Mouse (Mus musculus) adrenal gland, adult 18-20 months (tissue): ENCODE data around the gene Slc1a5. TPM values are rescaled to one million over a fixed set of nuclear protein-coding genes. Genes with fewer than 3 reads are reported as not detected.

Source experiments
- DNase-seq, 2 experiments: peaks; one replicate each; pipeline ENCODE4 v3.0.0; 2021 to 2022; ENCODE audit warnings: low spot score in 2 of 2
- total RNA-seq, 2 experiments: library from RNA; stranded (reverse); gene quantifications; 1 replicate in 1 of 2; 2 replicates in 1 of 2; pipeline ENCODE4 v1.2.3; 2021

The Slc1a5 gene
- total RNA-seq, 2 experiments from 2014 or later: 89.3 to 253 TPM

- no peak for DNase-seq
Observed at GRCm38 (mm10) chr7:16844696-16845071, 63.5 kb downstream of the Slc1a5 start.

- peak in 1 of 2 experiments; percentile 37 for DNase-seq
Observed at GRCm38 (mm10) chr7:16845072-16845819, 64.1 kb downstream of the Slc1a5 start.

DNA sequence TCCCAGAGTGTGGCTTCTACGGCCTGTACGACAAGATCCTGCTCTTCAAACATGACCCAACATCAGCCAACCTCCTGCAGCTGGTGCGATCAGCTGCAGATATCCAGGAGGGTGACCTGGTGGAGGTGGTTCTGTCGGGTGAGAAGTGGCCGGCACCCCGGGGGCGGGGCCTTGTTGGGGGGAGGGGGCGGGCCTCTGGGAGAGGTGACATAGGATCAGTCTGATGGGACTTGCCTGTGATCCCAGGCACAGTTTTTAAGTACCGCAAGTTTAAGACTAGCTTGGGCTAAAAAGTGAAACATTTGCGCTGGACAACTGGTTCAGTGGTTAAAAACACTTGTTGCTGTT, 64.7 kb downstream of the Slc1a5 start:
- no peak for DNase-seq

- DNase-seq: no peak
Observed at GRCm38 (mm10) chr7:16846775-16847174, 65.6 kb downstream of the Slc1a5 start.

DNA sequence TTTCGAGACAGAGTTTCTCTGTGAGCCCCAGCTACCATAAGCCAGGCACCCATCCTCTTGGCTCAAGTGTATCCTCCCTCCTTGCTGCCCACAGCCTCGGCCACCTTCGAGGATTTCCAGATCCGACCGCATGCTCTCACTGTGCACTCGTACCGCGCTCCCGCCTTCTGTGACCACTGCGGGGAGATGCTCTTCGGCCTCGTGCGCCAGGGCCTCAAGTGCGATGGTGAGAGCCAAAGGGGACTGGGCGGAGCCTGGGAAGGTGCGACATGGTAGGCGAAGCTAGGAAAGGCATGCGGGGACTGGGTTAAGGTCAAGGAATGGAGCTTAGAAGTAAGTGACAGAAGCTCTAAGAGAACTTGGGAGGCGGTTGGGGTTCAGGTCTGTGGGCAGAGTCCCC, 66.4 kb downstream of the Slc1a5 start:
- no peak for DNase-seq

Other genes with a start within 250 kb of the Slc1a5 start
- gene Arhgap35, start 166.3 kb upstream of the Slc1a5 start, total RNA-seq: 10 to 100 TPM; 54.3 to 63.1 TPM
- gene Ceacam15, start 105.6 kb upstream of the Slc1a5 start, total RNA-seq: not detected
- gene Ceacam9, start 59.4 kb upstream of the Slc1a5 start, total RNA-seq: not detected
- 100 to 1,000 TPM; 120 to 146 TPM for gene Ap2s1, start 42.9 kb upstream of the Slc1a5 start, total RNA-seq
- gene Strn4, start 34.5 kb downstream of the Slc1a5 start, total RNA-seq: 10 to 100 TPM; 67.7 to 69.3 TPM
- 10 to 100 TPM; 23.7 to 25.2 TPM for gene Fkrp, start 35.4 kb downstream of the Slc1a5 start, total RNA-seq
- gene Prkd2, start 61.6 kb downstream of the Slc1a5 start, total RNA-seq: 10 to 100 TPM; 13.9 to 23.3 TPM
- 1 to 10 TPM; 3.1 to 3.8 TPM for gene Dact3, start 94.0 kb downstream of the Slc1a5 start, total RNA-seq
- under 1 TPM in 1 of 2 experiments, not detected in 1; 0.35 TPM for gene Gng8, start 110.4 kb downstream of the Slc1a5 start, total RNA-seq
- gene Ptgir, start 125.2 kb downstream of the Slc1a5 start, total RNA-seq: 1 to 10 TPM in 1 of 2 experiments, under 1 TPM in 1; 0.96 to 1.1 TPM
- gene Calm3, start 142.8 kb downstream of the Slc1a5 start, total RNA-seq: 100 to 1,000 TPM; 227 to 234 TPM
- 10 to 100 TPM; 24.4 to 33.3 TPM for gene Pnmal2, start 163.3 kb downstream of the Slc1a5 start, total RNA-seq
- 1 to 10 TPM; 3.5 to 4.0 TPM for gene Pnmal1, start 178.3 kb downstream of the Slc1a5 start, total RNA-seq
- gene Gm42372, start 201.7 kb downstream of the Slc1a5 start, total RNA-seq: 1 to 10 TPM; 1.6 to 2.0 TPM
- 10 to 100 TPM; 18.3 TPM for gene Ccdc8, start 211.4 kb downstream of the Slc1a5 start, total RNA-seq
- 10 to 100 TPM; 88.9 to 95.2 TPM for gene Ppp5c, start 246.6 kb downstream of the Slc1a5 start, total RNA-seq